In genomic region chr6:84196511-84196910, GRCm38 (mm10) we compare ENCODE assay signal across 21 mouse cellular contexts.
DNase-seq lines count a peak whose midpoint lies in the region; ATAC-seq and TF ChIP-seq lines count a peak whose summit lies in the region.
"Had no signal": no experiment of that assay in that cellular context is flagged by ENCODE, and none has a peak within 500 bp of the region (broad histone marks: within the 10 kb centered on the region; RNA-seq: fewer than 3 reads in every experiment).

No protein-coding gene starts in this region.

- no peak for TF ChIP-seq CTCF in G1E (IDR thresholded peaks at IDR 0.05; ENCODE audit: low read depth, low read length)
- TF ChIP-seq CTCF in kidney, adult 2 months (conservative IDR thresholded peaks at IDR 0.05; ENCODE audit: insufficient read depth, insufficient read length, low read depth, low read length): no peak

- H3K4me3 ChIP-seq in megakaryocyte, embryonic 14.5 days (replicated peaks): peak overlapping the region; percentile 78
- H3K4me3 ChIP-seq in G1E (ENCODE audit: low read depth, low read length): peak overlapping the region; percentile 34; the same call in 1 of the 2 replicates
- no peak overlapping the region for H3K4me3 ChIP-seq in kidney, adult 2 months (ENCODE audit: insufficient read depth, low read depth, low read length)
- H3K4me3 ChIP-seq: embryonic facial prominence, embryonic 10.5 days; forebrain, embryonic 13.5 days; heart, embryonic 13.5 days; hindbrain, embryonic 12.5 days had no signal

- no peak for ATAC-seq in megakaryocyte, adult 5-6 weeks (ENCODE audit: poor library complexity, severe bottlenecking)
- no peak for ATAC-seq in G1E (ENCODE audit: extremely low read depth, insufficient number of reproducible peaks, low FRiP score, poor library complexity, severe bottlenecking)
- ATAC-seq in megakaryocyte progenitor cell, adult 5-6 weeks (replicated peaks; ENCODE audit: poor library complexity): peak; percentile 44
- ATAC-seq: forebrain, embryonic 13.5 days; forebrain, postnatal 0 days; hindbrain, embryonic 16.5 days had no signal

- no peak overlapping the region for H3K27ac ChIP-seq in kidney, adult 2 months (ENCODE audit: insufficient read depth, low read depth, low read length)
- H3K27ac ChIP-seq: embryonic facial prominence, embryonic 10.5 days; forebrain, embryonic 13.5 days; heart, embryonic 13.5 days; hindbrain, embryonic 12.5 days had no signal

- no peak for DNase-seq in G1E (ENCODE audit: low spot score)
- peak; percentile 15 for DNase-seq in induced T-regulatory cell, adult 2 months (ENCODE audit: low read depth)
- DNase-seq in embryo, embryonic 10.5 days (ENCODE audit: low spot score): no peak
- no peak for DNase-seq in kidney, adult 8-10 months
- DNase-seq in kidney, adult 2 months: no peak
- DNase-seq: adrenal gland, postnatal 10 days; cerebellum, adult 11-12 months; cerebellum, adult 9-10 months; cerebellum, postnatal 25 days; forebrain, postnatal 0 days; gastrocnemius, postnatal 25 days; heart, adult 11 months; heart, postnatal 36 days had no signal

- H3K4me1 ChIP-seq in megakaryocyte, embryonic 14.5 days: peaks cover 6% of the 10 kb centered on the region
- H3K4me1 ChIP-seq in G1E (ENCODE audit: insufficient read depth, low read depth, low read length): no peaks in the 10 kb centered on the region
- no peaks in the 10 kb centered on the region for H3K4me1 ChIP-seq in kidney, adult 2 months (ENCODE audit: control insufficient read depth, insufficient read depth, low read length)

- peaks cover 7% of the 10 kb centered on the region for H3K27me3 ChIP-seq in megakaryocyte, embryonic 14.5 days (replicated peaks)
- 0 out of 2 replicates have a peak, but pooled peaks cover 5% of the 10 kb centered on the region for H3K27me3 ChIP-seq in G1E (ENCODE audit: insufficient read depth, low read length)
- H3K27me3 ChIP-seq in kidney, adult 2 months (replicated peaks; ENCODE audit: control insufficient read depth, insufficient read depth, low read length): no peaks in the 10 kb centered on the region
- H3K27me3 ChIP-seq: forebrain, embryonic 13.5 days; heart, embryonic 13.5 days; hindbrain, embryonic 12.5 days had no signal

- H3K9me3 ChIP-seq in megakaryocyte, embryonic 14.5 days: peaks cover 17% of the 10 kb centered on the region
- H3K9me3 ChIP-seq in G1E (replicated peaks): no peaks in the 10 kb centered on the region
- H3K9me3 ChIP-seq: embryonic facial prominence, embryonic 10.5 days; forebrain, embryonic 13.5 days; hindbrain, embryonic 12.5 days had no signal

- WGBS in kidney, adult 2 months: 94% methylated on average over 5 of the region's 5 CpGs

- H3K36me3 ChIP-seq in megakaryocyte, embryonic 14.5 days (replicated peaks; ENCODE audit: low read length): no peaks in the 10 kb centered on the region
- no peaks in the 10 kb centered on the region for H3K36me3 ChIP-seq in G1E (replicated peaks)
- H3K36me3 ChIP-seq in kidney, adult 2 months (ENCODE audit: control insufficient read depth, insufficient read depth, low read length): no peaks in the 10 kb centered on the region
- H3K36me3 ChIP-seq: embryonic facial prominence, embryonic 10.5 days; hindbrain, embryonic 12.5 days had no signal

- no peak for TF ChIP-seq POLR2A in kidney, adult 2 months (IDR thresholded peaks at IDR 0.05; ENCODE audit: low read depth, low read length)
